Mouse (Mus musculus) natural killer cell, adult 2 months (primary cell): ENCODE measurements around the gene Efcab3.

Experiments used
- DNase-seq, 2 experiments: peaks; one replicate each; pipeline ENCODE4 v3.0.0; 2022; ENCODE audit warnings: low spot score in 2 of 2

Gene Efcab3

DNA sequence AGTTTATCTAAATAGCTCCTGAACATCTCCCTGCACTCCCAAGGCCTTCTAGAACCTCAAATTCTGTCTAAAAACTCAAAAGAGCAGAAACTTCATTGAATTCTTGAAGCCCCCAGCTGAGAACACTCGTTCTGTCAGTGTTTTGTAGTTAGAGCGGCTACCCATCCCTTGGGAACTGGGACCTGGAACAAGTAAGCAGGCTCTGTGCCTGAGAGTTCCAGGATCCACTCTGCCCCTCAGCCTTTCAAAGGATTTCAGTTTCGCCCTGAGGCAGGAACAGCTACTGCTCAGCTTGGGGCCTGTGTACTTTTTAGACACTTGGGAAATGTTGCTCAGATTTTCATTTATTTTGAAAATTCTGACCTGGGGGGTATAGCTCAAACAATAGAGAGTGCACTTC is 83.2 kb downstream of the Efcab3 start, which contains the start of gene Gm10842:
TSS of gene Gm10842 (plus strand) at position 301 of the 400 bp plus-strand sequence.
- no peak for DNase-seq

DNA sequence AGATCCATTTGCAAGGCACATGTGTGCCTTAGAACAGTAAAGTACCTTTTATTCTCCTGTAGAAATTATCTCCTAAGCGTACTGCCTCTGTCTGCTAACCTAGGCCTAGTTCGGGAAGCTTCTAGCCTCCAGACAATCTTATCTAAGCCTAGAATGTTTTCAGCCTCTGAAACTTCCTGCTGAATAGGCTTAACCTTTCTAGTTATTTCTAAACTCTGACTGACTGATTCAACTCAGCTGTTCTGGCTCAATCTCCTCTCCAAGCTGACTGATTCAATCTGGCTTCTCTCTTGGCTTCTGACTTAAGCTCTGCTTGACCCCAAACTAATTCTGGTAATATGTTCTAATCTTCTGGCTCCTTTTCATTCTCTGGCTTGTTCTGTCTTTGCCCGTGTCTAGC is 86.0 kb downstream of the Efcab3 start:
- no peak for DNase-seq

DNA sequence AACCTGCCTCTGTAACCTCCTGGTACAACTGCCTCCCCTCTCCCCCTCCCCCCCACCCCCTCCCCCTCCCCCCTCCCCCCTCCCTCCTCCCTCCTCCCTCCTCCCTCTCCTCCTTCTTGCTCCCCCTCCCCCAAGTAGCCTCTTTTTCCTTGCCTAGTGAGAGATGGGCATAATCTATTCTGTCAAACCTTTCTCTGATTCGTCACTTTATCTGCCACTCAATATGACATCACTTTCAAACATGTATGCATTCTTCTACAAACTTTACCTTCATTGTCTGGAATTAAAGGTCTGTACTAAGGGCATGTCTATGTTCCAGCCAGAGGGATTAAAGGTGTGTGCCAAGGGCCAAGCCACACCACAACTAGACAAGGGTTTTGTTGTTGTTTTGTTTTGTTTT is 86.4 kb downstream of the Efcab3 start:
- no peak for DNase-seq

DNA sequence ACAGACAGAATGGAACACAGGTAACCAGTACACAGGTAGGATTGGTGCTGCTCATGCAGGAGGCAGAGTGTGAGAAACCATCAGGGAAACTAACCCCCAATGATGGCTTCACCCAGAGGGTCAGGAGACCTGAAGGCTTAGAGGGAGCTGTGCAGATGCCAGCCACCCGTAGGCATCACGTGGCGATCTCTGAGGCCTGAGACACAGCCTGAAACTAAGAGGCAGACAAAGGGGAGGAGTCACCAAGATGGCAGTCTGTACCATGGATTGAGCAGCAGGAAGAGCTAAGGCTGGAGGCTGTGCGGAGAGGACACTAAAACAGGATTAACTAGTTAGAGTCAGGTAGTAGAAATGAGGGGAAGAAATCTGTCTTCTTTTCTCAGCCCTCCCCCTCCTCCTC is 87.3 kb downstream of the Efcab3 start:
- no peak for DNase-seq

DNA sequence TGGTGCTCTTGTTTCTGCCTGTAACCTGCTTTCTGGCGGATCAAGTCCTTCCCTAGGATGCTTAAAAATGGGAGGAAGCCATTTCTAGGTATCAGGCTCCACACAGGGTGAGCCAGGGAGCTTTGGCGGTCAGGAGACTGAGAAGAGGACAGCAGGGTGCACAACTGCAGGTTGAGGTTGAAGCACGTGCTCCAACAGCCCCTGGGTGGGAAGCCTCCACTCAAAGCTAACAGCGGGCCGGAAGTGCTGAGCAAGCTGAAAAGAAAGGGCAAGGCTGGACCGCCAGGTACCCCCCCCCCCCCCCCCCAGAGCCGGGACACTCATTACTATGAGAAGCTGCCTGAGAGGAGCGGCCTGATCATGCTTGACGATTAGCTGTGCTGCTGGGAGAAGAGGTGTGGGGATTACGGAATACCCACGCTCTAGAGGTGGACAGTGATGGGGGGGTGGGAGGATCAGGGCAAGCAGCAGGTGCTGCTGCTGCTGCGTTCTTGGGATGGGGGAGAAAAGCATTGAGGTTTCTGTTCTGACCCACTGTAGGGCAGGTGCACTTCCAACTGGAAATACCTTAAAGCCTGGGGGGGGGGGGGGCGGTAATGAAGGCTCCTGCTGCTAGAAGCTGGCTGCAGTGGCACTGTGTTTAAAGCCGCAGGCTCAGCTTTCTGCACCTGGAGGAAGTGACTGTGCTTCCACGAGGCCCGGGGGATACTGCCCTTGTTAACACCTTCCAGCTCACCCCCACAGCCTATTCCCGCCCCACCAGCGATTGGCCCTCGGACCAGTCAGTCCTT is 88.0 kb downstream of the Efcab3 start:
- no peak for DNase-seq

DNA sequence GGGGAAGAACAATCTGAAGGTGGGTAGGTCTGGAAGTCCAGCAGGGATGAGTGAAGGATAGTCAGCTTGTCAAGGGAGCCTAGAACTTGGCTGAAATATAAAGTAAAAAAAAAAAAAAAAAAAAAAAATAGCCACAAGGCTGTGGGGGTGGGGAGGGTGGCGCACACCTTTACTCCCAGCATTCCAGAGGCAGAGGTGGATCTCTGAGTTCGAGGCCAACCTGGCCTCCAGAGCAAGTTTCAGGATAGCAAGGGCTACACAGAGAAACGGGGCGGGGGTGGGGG is 88.6 kb downstream of the Efcab3 start:
- no peak for DNase-seq

DNA sequence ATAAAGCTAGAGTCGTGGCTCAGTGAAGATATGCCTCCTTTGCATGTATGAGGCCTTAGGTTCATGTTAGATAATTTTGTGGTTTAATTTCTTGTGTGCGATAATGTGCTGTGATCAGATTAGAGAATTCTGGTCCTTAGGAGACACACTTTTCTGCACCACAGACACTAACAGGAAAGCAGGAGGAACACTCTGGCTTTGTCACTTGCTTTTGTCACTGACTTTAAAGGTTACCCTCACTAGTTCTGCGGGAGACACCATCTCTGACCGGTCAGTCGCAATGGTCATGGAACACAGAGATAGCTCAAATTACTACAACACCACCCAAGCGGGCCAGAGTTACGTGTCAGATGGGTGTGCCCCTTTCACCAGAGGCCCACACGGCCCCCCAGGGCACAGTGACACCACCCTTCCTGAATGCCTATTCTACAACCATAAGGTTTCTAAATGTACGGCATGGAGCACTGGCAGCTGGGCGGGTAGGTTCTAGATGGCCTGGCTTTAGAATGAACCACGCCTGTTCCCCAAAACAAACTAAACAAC is 89.0 kb downstream of the Efcab3 start:
- no peak for DNase-seq

DNA sequence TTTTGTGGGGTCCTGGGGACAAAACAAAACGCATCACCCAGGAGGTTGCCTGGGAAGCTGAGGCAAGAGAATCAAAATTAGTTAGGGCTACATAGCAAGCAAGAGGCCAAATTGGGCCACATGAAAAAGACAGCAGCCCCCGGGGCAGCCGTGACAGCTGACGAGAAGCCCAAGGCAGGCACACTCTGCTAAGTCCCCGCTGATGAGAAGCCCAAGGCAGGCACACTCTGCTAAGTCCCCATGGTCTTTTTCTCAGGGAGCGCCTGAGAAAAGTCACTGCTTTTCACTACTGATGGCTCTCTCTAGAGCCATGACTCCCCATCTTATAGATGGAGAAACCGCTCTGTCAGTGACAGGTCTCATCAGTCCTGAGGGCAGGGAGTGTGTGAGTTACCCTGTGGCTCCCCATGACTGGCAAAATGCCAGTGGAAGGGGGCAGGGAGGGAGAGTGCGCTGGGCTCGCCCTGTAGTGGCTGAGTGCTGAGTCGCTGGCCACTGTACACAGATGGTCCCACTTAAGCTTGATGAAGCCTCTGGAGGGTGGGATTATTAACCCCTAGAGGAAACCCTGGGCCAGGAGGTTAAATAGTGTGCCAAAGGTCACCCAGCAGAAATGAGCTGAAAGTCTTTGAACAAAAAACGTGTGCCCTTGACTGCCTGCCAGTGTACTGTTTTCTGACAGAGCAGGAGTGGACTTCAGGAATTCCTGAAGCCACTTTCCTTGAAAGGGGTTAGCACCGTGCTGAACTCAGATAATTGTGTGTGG is 89.9 kb downstream of the Efcab3 start:
- no peak for DNase-seq

DNA sequence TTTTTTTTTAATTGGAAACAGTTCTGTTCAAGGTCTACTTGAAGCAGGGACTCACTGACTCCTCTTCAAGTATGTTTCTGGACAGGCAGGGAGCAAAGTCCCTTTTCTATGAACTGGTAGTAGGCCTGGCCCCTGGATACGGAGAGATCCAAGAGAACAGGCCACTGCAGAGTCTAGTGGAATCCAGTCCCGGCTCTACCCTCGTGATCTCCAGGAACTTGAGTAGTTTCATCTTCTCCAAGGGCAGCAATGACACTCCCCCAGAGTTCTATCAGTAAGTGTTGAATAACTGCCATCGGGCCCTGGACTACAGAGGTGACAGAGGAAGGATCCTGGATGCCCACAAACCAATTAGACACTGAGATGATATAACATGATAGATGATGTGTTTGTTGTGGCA is 92.5 kb downstream of the Efcab3 start:
- DNase-seq: no peak

DNA sequence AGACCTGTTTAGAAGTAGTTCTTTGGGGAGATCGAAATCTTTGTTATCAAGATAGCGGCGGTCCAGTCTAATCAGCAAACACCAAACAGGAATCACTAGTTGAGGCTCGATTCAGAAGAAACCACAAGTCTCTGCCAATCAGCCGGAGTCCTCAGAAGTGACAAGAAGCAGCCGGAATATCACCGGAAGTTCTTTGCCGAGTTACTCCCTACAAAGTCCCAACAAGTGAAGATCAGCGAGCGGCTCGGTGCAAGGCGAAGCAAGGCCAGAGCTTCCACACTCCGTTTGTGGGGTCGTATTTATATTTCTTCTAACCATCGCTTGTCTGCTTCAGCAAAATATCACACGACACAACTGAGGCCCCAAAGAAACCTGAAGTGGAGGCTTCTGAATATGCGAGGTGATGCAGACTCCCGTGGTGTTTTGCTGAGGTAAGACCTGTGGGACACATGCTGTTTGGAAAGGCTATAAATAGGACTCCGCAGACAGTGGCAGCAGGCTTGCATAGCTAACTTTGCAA is 93.4 kb downstream of the Efcab3 start:
- no peak for DNase-seq

DNA sequence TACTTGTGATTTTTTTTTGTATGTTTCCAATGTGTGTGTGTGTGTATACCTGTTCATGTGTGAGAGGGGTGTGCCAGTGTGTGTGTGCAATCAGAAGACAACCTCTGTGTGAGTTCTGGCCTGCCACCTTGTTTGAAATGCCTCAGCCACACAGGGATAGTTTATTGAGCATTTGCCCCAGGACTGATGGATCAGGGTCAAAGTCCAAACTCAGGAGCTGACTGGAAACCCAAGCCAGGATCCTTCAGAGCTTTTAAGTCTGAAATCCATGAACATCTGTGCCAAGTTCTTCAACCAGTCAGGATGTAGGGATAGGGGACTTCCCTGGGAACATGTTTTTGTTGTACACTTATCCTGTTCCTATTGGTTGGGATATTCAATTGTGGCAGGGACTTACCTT is 94.7 kb downstream of the Efcab3 start:
- no peak for DNase-seq

DNA sequence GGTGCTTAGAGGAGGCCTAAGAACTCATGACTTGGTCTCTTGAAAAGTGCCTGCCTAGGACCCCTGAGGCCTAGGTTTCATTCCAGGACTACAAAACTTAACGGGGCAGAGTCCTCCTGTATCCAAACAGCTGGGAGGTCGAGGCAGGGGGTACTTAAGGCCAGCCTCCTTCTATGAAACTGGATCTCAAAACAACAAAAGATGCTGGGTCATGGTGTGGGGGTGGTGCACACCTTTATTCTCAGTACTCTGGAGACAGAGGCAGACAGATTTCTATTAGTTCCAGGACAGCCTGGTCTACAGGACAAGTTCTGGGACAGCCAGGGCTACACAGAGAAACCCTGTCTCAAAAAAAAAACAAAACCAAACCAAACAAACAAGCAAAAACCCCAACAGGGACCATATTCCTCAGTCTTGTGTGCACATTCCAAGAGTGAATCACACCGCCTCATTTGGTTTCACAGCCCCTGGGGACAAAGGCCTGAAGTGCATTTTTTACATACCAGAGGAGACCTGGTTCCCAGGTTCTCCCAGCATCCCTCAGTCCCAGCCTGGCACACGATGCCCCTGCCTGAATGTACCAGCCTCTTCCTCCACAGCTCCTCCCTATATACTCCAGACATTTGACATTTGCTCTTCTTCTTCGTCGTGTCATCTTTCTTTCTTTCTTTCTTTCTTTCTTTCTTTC is 96.4 kb downstream of the Efcab3 start:
- no peak for DNase-seq

DNA sequence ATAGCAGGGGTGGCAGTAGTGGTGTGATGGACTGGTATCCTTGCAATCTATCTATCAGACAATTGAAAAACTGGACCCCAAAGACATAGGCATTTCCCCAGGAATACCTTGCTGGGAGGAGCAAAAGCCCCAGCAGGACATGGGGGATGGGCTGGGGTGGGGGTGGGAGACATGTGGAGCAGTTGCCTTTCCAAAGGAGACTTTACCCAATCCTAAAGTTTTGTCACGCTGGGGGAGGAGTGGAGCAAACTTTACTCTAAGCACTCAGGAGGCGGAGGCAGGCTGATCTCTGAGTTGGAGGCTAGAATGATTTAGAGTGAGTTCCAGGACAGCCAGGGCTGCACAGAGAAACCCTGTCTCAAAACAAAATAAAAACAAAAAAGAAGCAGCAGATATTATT is 98.0 kb downstream of the Efcab3 start:
- DNase-seq: no peak

DNA sequence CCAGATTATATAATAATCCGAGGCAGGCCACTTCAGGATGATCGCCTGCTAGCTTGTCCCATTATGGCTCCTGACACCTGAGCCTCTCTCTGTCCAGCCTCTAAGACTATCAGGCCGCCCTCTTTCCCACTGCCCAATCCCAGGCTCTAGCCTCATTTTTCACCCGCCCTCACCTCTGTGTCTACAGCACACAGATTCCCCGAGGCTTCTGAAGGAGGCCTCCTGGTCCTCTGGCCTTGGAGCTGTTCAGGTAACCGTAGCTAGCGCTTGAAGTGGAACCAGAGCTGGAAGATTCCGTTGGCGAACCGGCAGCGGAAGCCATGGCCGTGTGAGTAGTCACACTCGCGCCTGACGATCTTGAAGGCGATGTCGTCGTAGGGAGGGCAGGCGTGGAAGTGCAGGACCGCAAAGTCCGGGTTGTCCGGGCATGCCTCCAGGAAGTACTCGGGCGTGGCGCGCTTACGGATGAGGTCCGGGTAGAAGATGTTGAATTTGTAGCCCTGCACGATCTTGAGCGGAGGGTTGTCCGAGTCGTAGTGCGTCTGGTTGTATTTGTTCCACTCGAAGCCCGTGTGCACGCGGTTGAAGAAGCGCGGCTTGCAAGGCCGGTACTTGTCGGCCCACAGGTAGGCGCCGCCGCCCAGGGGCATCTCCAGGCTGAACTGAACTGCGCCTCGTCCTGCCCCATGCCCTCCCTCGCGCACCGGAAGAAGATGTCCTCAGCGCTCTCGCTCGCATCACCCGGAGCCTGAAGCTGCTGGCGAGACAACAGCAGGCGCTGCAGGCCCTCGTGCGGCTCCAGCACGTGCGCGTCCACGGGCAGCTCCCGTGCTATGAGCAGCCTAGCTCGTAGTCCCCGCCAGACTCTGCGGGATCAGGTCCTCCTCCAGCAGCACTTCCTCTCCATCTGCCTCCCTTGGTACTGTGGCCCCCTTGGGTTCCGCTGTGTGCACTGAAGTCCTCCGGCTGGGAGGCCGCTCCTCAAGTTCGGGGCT is 101.4 kb downstream of the Efcab3 start:
- DNase-seq: no peak

DNA sequence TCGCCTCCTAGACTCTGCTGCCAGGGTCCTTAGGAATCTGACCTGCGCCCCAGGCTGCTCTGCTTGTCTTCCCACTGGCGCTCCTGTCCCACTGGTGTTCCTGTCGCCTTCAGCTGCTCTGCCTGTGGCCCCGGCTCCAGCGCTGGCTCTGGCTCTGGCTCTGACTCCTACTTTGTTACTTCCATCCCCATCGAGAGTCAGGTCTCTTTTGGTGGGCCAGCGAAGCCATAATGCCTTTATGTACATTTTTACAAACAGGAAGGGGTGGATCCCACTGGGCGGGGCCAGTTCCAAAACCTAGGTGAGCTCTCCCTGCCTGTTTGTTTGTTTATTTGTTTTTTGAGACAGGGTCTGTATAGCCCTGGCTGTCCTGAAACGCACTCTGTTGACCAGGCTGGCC is 103.4 kb downstream of the Efcab3 start:
- no peak for DNase-seq
